Mouse (Mus musculus) limb, embryonic 14.5 days (tissue): ENCODE data around the gene Rap1a. TPM values are rescaled to one million over a fixed set of nuclear protein-coding genes. Genes with fewer than 3 reads are reported as not detected.

ENCODE experiments used
- ATAC-seq: fragments of 200-750 bp; cut with Nextera tagmentation; 2 replicates; pipeline ENCODE4 v1.8.0; 2017; ENCODE audit warnings: low read depth, moderate number of reproducible peaks, moderate TSS enrichment; ENCODE audit not compliant: low FRiP score
- DNase-seq: peaks from one replicate; pipeline ENCODE4 v3.0.0-alpha.2; 2015; ENCODE audit warnings: low spot score
- H3K27ac ChIP-seq: fragments of 300-500 bp; sonication (generic); replicated peaks from 2 replicates; pipeline ENCODE4 v1.5.1; 2014; ENCODE audit warnings: low read depth, mild to moderate bottlenecking, low read length, moderate library complexity, mixed read lengths
- H3K27me3 ChIP-seq: fragments of 300-500 bp; sonication (generic); 2 replicates; pipeline ENCODE4 v1.6.1; 2014; ENCODE audit warnings: low read length, mixed read lengths; ENCODE audit not compliant: control insufficient read depth, insufficient read depth
- H3K36me3 ChIP-seq: fragments of 300-500 bp; sonication (generic); 2 replicates; pipeline ENCODE4 v1.6.1; 2014; ENCODE audit warnings: mild to moderate bottlenecking, low read length, moderate library complexity, mixed read lengths; ENCODE audit not compliant: control insufficient read depth, insufficient read depth
- H3K4me1 ChIP-seq: fragments of 300-500 bp; sonication (generic); 2 replicates; pipeline ENCODE4 v1.6.1; 2014; ENCODE audit warnings: antibody characterized with exemption, low read length, mixed read lengths; ENCODE audit not compliant: control insufficient read depth, insufficient read depth
- H3K4me2 ChIP-seq: fragments of 300-500 bp; sonication (generic); replicated peaks from 2 replicates; pipeline ENCODE4 v1.6.1; 2014; ENCODE audit warnings: low read depth, mild to moderate bottlenecking, low read length, moderate library complexity; ENCODE audit not compliant: severe bottlenecking
- H3K4me3 ChIP-seq: fragments of 300-500 bp; sonication (generic); replicated peaks from 2 replicates; pipeline ENCODE4 v1.5.1; 2014; ENCODE audit warnings: low read length
- H3K9ac ChIP-seq: fragments of 300-500 bp; sonication (generic); 2 replicates; pipeline ENCODE4 v1.6.1; 2014; ENCODE audit warnings: mild to moderate bottlenecking, low read depth, low read length, moderate library complexity; ENCODE audit not compliant: severe bottlenecking
- H3K9me3 ChIP-seq: fragments of 300-500 bp; sonication (generic); 2 replicates; pipeline ENCODE4 v1.6.1; 2016; ENCODE audit warnings: low read length; ENCODE audit not compliant: control insufficient read depth
- POLR2A ChIP-seq: fragments of 200-500 bp; IDR thresholded peaks from 2 replicates; pipeline ENCODE4 v1.8.0; 2012; ENCODE audit warnings: inconsistent platforms, mild to moderate bottlenecking, moderate library complexity, borderline replicate concordance; ENCODE audit not compliant: insufficient read depth, insufficient read length; ENCODE audit errors: extremely low read depth
- WGBS: fragments of 180-500 bp; shearing (Covaris S2); extraction: QIAGEN DNeasy Blood & Tissue Kit; methylation state at CpG from one replicate; pipeline ENCODE4 v1.1.7; 2014; 5-methylcytosine and 5-hydroxymethylcytosine counted together
- polyA plus RNA-seq, 2 experiments: library from polyadenylated mRNA; depleted of rRNA in 1 of 2; stranded (reverse) in 1 of 2; unstranded in 1 of 2; fragments of >200 nt; fragmentation: Nextera tagmentation in 1 of 2; extraction: Ambion mirVana in 1 of 2; gene quantifications; 2 replicates each; pipeline versions ENCODE4 v1.2.1 to v1.2.3; 2012 to 2014

The Rap1a gene
- polyA plus RNA-seq, 2 experiments: 45.1 to 77.7 TPM

GRCm38 (mm10) chr3:105750810-105751209 lies 50.3 kb downstream of the Rap1a start:
- DNase-seq (no peak), ATAC-seq (no peak)
- Histone ChIP-seq H3K4me2 (no peak overlapping the region), H3K4me1 (no peaks in the 10 kb centered on the region), H3K36me3 (peaks cover 10% of the 10 kb centered on the region), H3K27me3 (no peaks in the 10 kb centered on the region), H3K9me3 (no peaks in the 10 kb centered on the region), H3K27ac (no peak overlapping the region), H3K9ac (no peak overlapping the region), H3K4me3 (no peak overlapping the region)
- 89% methylated on average over 2 of the region's 2 CpGs for WGBS
- no peak for TF ChIP-seq POLR2A

- Histone ChIP-seq H3K4me1 (no peaks in the 10 kb centered on the region), H3K36me3 (peaks cover 10% of the 10 kb centered on the region), H3K4me3 (no peak overlapping the region), H3K4me2 (no peak overlapping the region), H3K27me3 (no peaks in the 10 kb centered on the region), H3K9me3 (no peaks in the 10 kb centered on the region), H3K9ac (no peak overlapping the region), H3K27ac (no peak overlapping the region)
- DNase-seq: no peak
- WGBS: 85% methylated on average over 2 of the region's 2 CpGs
- TF ChIP-seq POLR2A: no peak
- no peak for ATAC-seq
These were observed 54.6 kb downstream of the Rap1a start for GRCm38 (mm10) chr3:105746542-105746941.

- no peak for TF ChIP-seq POLR2A
- no peaks in the 10 kb centered on the region for H3K27me3 ChIP-seq
- no peaks in the 10 kb centered on the region for H3K9me3 ChIP-seq
These were observed 63.5 kb downstream of the Rap1a start for GRCm38 (mm10) chr3:105737666-105738065.

GRCm38 (mm10) chr3:105737070-105737469 lies 64.1 kb downstream of the Rap1a start:
- no peak for TF ChIP-seq POLR2A
- H3K9me3 ChIP-seq: no peaks in the 10 kb centered on the region
- no peaks in the 10 kb centered on the region for H3K27me3 ChIP-seq
- H3K4me1 ChIP-seq: no peaks in the 10 kb centered on the region
- 90% methylated on average over 7 of the region's 7 CpGs for WGBS
- H3K36me3 ChIP-seq: peaks cover 21% of the 10 kb centered on the region
- DNase-seq (no peak), ATAC-seq (no peak)
- H3K4me3 ChIP-seq: no peak overlapping the region
- no peak overlapping the region for H3K27ac ChIP-seq
- H3K9ac ChIP-seq: no peak overlapping the region
- no peak overlapping the region for H3K4me2 ChIP-seq

More at GRCm38 (mm10) chr3:105737666-105738065, 63.5 kb downstream of the Rap1a start:
- no peak overlapping the region for H3K27ac ChIP-seq
- H3K4me3 ChIP-seq: no peak overlapping the region
- no peak for ATAC-seq
- no peak overlapping the region for H3K4me2 ChIP-seq
- H3K9ac ChIP-seq: no peak overlapping the region
- no peaks in the 10 kb centered on the region for H3K4me1 ChIP-seq
- WGBS: 58% methylated on average over 3 of the region's 3 CpGs
- DNase-seq: no peak
- peaks cover 21% of the 10 kb centered on the region for H3K36me3 ChIP-seq

GRCm38 (mm10) chr3:105736148-105736547 lies 65.0 kb downstream of the Rap1a start:
- no peaks in the 10 kb centered on the region for H3K9me3 ChIP-seq
- H3K36me3 ChIP-seq: peaks cover 24% of the 10 kb centered on the region
- DNase-seq (no peak), ATAC-seq (no peak)
- H3K9ac ChIP-seq: no peak overlapping the region
- no peaks in the 10 kb centered on the region for H3K27me3 ChIP-seq
- no peaks in the 10 kb centered on the region for H3K4me1 ChIP-seq
- H3K4me3 ChIP-seq: no peak overlapping the region
- no peak overlapping the region for H3K4me2 ChIP-seq
- H3K27ac ChIP-seq: no peak overlapping the region
- WGBS: 86% methylated on average over 1 of the region's 1 CpGs
- no peak for TF ChIP-seq POLR2A

- Histone ChIP-seq H3K9me3 (no peaks in the 10 kb centered on the region), H3K4me2 (no peak overlapping the region), H3K27ac (no peak overlapping the region), H3K4me1 (no peaks in the 10 kb centered on the region), H3K27me3 (no peaks in the 10 kb centered on the region), H3K9ac (no peak overlapping the region), H3K36me3 (peaks cover 24% of the 10 kb centered on the region), H3K4me3 (no peak overlapping the region)
- DNase-seq: no peak
- no peak for ATAC-seq
- no peak for TF ChIP-seq POLR2A
These were observed 65.9 kb downstream of the Rap1a start for GRCm38 (mm10) chr3:105735285-105735684.
